Mouse (Mus musculus): Measurements from ENCODE around the gene H1fnt.

DNA sequence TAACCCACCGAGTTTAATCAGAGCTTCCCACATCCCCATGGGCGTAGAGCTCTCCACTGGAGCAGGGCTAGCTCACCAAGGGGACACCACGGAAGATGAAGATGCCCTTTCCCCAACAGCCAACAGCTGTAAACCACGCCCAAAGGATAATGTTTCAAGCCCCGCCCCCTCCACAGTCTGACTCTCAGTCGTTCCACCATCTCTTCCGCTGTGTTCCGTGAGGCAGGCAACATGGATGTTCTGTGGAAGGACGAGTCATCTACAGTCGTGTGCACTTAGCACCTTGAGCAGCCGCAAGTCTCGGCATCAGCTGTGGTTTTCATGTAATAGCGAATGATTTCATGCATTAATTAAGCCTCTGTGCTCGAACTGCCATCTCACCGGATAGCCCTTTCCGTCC lies 31.5 kb downstream of the H1fnt start:
- TF ChIP-seq EP300 (IDR thresholded peaks at IDR 0.05; ENCODE audit: insufficient read depth, low read depth, low read length), result no peak
- no peak for TF ChIP-seq CTCF (IDR thresholded peaks at IDR 0.05)
- TF ChIP-seq POLR2A (IDR thresholded peaks at IDR 0.05; ENCODE audit: insufficient read depth, low read depth, low read length), result no peak

All from heart, adult 2 months (tissue).